Mouse (Mus musculus) gastrocnemius, postnatal 14 days (tissue): ENCODE results near the gene Ubap1. TPM values are rescaled to one million over a fixed set of nuclear protein-coding genes. Genes with fewer than 3 reads are reported as not detected.

Experiments
- DNase-seq: peaks from one replicate; pipeline ENCODE4 v3.0.0; 2021; ENCODE audit warnings: mixed read lengths
- intact Hi-C: fragments of 180-260 bp; cut with DNase I; formaldehyde crosslinking; loops from one replicate; pipeline ENCODE4 v1.15.1; 2025; ENCODE audit warnings: low total_unique reads
- total RNA-seq, 2 experiments: library from RNA; stranded (reverse); gene quantifications; 2 replicates each; pipeline ENCODE4 v1.2.3; 2021

Ubap1 gene
- total RNA-seq, 2 experiments from 2014 or later: 40.0 to 49.2 TPM

GRCm38 (mm10) chr4:41347839-41348238 lies 957 bp upstream of the Ubap1 start:
- intact Hi-C loops: no loop called here
- no peak for DNase-seq

DNA sequence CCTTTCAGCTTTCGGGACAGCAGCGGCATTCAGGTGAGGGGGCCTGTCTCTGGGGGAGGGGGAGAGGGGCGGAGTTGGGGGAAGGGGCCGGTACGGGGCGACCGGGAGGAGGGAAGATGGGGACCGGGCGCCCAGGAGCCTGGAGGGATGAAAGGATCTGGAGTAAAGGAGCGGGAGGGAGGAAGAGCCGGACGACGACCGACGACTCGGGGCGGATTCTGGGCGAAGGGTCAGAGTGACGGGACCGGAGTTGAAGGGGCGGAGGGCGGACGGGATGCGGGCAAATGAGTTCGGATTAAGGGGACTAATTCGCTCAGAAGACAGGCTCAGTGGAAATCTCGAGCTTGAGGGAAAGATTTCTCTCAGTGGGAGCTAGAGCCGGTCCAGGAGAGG lies 399 bp downstream of the Ubap1 start:
- peak; percentile 50 for DNase-seq
- intact Hi-C loops: no loop called here

DNA sequence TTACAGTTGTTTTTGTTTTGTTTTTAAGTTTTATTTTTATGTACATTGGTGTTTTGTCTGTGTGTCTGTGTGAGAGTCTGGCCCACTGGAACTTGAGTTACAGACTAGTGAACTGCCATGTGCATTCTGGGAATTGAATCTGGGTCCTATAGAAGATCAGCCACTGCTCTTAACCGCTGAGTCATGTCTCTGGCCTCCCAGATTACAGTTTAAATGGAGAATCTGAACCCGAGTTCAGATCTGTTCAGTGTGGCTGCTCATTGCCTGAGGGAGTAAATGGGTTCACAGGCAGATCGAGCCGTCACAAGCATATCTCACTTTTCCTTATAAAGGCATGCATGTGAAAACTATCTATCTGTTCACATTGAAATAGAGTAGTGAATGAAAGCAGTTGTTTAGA lies 4.0 kb downstream of the Ubap1 start:
- DNase-seq: no peak

GRCm38 (mm10) chr4:41353265-41353664 lies 4.5 kb downstream of the Ubap1 start:
- intact Hi-C loops: no loop called here

More for the DNA sequence above, 4.0 kb downstream of the Ubap1 start:
- intact Hi-C loops: no loop called here

DNA sequence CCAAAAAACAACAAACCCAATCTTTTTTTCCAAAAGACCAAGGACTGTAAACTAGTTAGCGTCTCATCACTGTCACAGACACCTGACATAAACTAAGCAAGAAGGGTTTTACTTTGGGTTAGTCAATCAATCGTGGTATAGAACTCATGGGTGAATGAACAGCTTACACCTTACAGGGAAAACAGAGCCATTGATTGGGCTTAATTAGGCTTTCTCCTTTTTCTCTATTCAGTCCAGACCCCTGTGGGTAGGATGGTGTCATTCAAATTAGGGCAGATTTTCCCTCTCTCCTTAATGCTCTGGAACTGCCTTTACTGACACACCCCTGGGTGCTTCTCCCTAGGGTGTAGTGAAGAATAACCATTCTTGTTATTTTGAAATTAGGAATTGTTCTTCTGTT lies 8.4 kb downstream of the Ubap1 start:
- DNase-seq: no peak
- intact Hi-C loops: no loop called here

More at GRCm38 (mm10) chr4:41353265-41353664, 4.5 kb downstream of the Ubap1 start:
- no peak for DNase-seq

GRCm38 (mm10) chr4:41358669-41359068 lies 9.9 kb downstream of the Ubap1 start:
- DNase-seq: no peak
- intact Hi-C loops: no loop called here

GRCm38 (mm10) chr4:41359358-41359757 lies 10.6 kb downstream of the Ubap1 start:
- intact Hi-C loops: no loop called here
- DNase-seq: no peak

DNA sequence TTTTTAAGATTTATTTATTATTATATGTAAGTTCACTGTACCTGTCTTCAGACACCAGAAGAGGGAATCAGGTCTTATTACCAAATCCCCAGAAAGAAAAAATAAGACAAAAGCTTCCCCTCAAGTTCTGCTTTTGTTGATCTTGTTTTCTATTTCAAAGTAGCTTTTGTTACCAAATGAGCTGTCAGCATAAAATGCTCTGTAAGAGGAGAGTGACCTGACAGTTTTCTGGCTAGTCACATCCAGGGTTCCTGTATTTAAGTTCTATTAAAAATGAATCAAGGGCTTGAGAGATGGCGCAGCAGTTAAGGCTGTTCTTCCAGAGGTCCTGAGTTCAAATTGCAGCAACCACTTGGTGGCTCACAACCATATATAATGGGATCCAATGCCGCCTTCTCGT lies 12.3 kb downstream of the Ubap1 start:
- no peak for DNase-seq
- intact Hi-C loops: no loop called here

DNA sequence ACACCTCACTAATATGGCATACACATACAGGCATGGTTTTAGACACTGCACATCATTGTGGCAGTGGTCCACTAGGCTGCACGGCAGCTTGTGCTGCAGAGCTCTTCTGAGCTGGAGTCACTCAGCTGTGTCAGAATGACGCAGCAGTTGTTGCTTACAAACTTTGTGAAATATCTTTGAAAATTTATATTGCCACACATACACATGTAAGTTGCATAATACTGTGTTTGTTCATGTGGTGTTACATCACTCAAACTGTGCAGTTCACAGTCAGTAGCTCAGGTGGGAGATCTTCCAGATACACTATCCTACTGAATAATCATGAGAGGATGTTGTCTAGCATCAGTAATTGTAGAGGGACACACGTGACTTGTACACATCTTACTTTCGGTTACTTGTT lies 19.4 kb downstream of the Ubap1 start:
- intact Hi-C loops: no loop called here
- DNase-seq: no peak

- intact Hi-C loops: no loop called here
- DNase-seq: no peak
Measured at GRCm38 (mm10) chr4:41369702-41370437, 21.1 kb downstream of the Ubap1 start.

DNA sequence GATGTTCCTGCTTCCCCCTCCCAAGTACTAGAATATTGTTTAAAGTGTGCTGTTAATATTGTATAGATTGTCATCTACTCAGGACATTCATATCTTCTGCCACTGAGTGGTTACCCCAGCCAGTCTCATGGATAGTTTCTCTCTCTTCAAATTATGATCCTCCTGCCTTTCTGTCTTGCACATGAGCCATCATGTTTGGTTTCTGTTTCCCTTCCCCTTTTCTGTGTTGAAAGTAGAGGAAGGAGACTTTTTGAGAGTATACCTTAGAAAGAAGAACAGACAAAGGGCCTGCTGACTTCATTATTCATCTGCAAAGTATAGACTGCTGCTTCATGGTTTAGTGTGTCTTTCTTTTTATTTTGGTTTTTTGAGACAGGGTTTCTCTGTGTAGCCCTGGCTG lies 28.8 kb downstream of the Ubap1 start:
- intact Hi-C loops: no loop called here
- DNase-seq: no peak

GRCm38 (mm10) chr4:41381213-41381950 lies 32.6 kb downstream of the Ubap1 start:
- DNase-seq: no peak
- intact Hi-C loops: loop anchor here (10.0 kb wide), 2 partner anchors 67 to 157 kb away; partner anchors contain the start of gene Dcaf12

DNA sequence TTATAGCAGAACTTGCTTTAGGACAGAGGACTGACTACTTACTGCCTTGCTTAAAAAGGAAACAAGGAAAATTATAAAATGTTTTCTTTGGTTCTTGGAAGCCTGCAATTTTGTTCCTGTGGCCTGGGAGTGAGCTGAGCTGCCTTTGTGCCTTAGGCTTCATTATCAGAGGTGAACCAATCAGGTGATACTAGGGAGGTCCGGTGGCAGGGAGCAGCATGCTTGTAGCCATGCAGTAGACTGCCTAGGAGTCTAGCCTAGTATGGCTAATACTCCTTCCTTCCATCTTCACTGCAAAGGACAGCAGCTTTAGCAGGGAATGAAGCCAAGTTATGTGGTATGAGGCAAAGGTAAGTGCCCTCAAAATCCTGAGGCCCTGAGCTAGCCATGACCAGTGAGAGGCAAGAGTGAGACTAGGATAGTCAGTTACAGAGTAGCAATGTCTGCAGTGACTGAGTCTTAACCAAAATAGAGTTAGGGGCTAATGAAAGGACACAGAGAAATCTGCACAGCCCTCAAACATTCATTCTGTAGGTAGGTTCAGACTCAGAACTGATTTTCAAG lies 37.7 kb downstream of the Ubap1 start:
- intact Hi-C loops: loop anchor here (10.0 kb wide), 2 partner anchors 72 to 162 kb away; partner anchors contain the start of gene Dcaf12

DNA sequence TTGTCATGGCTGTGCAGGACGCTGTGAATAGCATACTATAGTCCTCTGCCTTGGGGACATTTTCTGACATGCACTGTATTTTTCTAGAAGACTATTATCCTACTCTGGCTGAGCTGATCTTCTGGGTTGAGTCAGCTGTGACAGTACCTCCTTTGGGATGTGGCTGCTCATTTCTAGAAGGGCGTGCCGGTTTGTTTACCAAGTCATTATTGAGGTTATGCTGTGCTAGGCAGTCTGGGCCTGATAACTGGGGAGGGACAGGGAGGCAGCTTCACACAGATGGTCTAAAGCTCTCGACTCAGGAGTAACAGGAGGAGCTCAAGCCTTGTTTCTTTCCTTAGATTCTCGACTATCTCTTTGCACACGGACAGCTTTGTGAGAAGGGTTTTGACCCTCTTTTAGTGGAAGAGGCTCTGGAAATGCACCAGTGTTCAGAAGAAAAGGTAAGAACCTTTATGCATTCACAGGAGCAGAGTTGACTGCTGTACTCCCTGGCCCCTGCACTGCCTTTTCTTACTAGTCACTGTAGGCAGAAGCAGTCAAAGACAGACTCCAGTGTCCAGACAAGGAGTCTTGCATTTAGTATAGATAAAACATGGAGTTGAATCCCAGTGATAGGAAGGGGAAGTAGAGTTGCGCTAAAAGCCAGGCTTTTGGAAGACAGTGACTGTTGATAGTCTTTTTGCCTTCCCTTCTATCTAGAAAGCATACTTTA lies 39.1 kb downstream of the Ubap1 start:
- DNase-seq: no peak
- intact Hi-C loops: loop anchor here (10.0 kb wide), 2 partner anchors 73 to 163 kb away; partner anchors contain the start of gene Dcaf12

More for the DNA sequence above, 37.7 kb downstream of the Ubap1 start:
- no peak for DNase-seq

- DNase-seq: no peak
- intact Hi-C loops: loop anchor here (10.0 kb wide), 2 partner anchors 74 to 164 kb away; partner anchors contain the start of gene Dcaf12
Measured at GRCm38 (mm10) chr4:41388616-41389015, 39.8 kb downstream of the Ubap1 start.

GRCm38 (mm10) chr4:41389240-41389639 lies 40.4 kb downstream of the Ubap1 start:
- intact Hi-C loops: loop anchor here (10.0 kb wide), 2 partner anchors 74 to 164 kb away; partner anchors contain the start of gene Dcaf12
- DNase-seq: no peak

DNA sequence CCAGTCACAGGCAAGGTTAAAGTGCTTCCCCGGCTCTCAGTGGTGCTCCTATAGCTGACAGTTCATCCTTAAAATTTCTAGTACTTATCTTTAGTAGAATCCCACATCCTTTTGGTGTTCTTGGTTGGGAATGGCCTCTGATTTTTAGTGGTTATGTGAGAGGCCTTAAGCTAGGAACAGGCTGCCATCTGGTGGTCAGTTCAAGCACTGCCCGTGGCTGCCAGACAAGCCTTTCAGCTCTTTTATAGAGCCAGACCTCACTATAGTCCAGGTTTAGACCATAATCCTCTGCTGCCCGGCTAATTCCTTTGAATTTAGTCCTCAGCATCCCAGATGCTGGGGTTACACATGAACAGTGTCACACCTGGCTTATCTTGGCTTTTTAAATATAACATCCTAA lies 41.3 kb downstream of the Ubap1 start:
- DNase-seq: peak; percentile 82
- intact Hi-C loops: no loop called here

DNA sequence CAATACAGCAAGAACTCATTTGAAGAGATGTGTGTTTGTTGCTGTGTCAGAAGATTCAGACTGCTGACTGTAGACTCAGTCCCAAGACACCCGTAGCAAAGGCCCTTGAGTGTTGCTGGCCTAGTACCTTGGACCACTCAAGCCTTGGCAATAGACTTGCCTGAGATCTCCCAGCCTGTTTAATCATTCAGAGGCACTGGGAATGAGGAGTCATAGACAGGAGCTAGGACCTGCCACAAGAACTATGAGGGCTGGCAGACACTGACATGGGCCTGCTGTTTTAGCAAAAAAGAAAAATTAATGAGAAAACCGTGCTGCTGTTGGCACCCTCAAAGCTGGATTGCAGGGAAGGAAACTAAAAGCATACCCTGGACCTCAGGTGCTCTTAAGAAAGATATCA lies 42.2 kb downstream of the Ubap1 start:
- intact Hi-C loops: no loop called here
- DNase-seq: no peak

DNA sequence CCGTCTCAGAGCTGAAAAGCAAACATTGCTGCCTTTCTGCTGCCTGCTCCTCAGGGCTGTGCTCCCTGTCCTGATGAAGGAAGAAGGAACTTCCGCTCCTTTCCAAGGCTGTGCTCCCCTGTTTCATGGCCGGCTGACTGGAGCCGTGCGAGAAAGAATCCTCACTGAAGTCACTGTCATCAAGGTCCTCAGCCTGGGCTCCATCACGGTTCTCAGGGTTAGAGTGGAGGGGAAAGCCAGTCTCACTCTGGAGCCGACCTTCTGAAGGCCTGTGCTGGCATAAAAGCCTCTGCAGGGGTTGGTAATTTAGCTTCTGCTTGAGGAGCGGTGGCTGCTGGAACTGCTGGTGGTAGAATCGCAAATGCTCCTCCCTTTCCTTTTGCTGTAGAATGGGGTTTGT lies 45.9 kb downstream of the Ubap1 start:
- DNase-seq: no peak
- intact Hi-C loops: no loop called here

GRCm38 (mm10) chr4:41398353-41398752 lies 49.6 kb downstream of the Ubap1 start:
- no peak for DNase-seq
- intact Hi-C loops: no loop called here
